Comparison of ENCODE assay signal across 23 mouse cellular contexts in genomic region chr1:155386551-155386950, GRCm38 (mm10).
"Had no signal": no experiment of that assay in that cellular context is flagged by ENCODE, and none has a peak within 500 bp of the region (broad histone marks: within the 10 kb centered on the region; RNA-seq: fewer than 3 reads in every experiment).

No protein-coding gene starts in this region.

- H3K27me3 ChIP-seq: heart, embryonic 13.5 days; heart, embryonic 15.5 days; hindbrain, embryonic 13.5 days; hindbrain, embryonic 15.5 days; limb, embryonic 12.5 days; liver, embryonic 13.5 days had no signal

- H3K27ac ChIP-seq: heart, adult 2 months; heart, embryonic 13.5 days; heart, embryonic 15.5 days; hindbrain, embryonic 13.5 days; hindbrain, embryonic 15.5 days; hindbrain, postnatal 0 days; layer of hippocampus, adult 2 months; left cerebral cortex, adult 2 months; limb, embryonic 10.5 days; limb, embryonic 12.5 days; liver, embryonic 13.5 days had no signal

- H3K4me1 ChIP-seq: heart, embryonic 15.5 days had no signal

- DNase-seq: gastrocnemius, postnatal 14 days; gastrocnemius, postnatal 36 days; heart, adult 11 months; heart, adult 2 months; heart, postnatal 14 days; heart, postnatal 36 days; kidney, adult 11 months; kidney, adult 8-10 months; kidney, postnatal 10 days; kidney, postnatal 25 days; kidney, postnatal 4 days; liver; liver, embryonic 13.5 days had no signal

- H3K36me3 ChIP-seq: heart, embryonic 15.5 days; limb, embryonic 10.5 days; liver, embryonic 13.5 days had no signal

- H3K4me3 ChIP-seq: heart, adult 2 months; heart, embryonic 13.5 days; heart, embryonic 15.5 days; hindbrain, embryonic 13.5 days; hindbrain, embryonic 15.5 days; layer of hippocampus, adult 2 months; left cerebral cortex, adult 2 months; limb, embryonic 10.5 days; limb, embryonic 12.5 days; liver, embryonic 13.5 days had no signal

- ATAC-seq: hindbrain, postnatal 0 days; intestine, embryonic 16.5 days had no signal
